ENCODE assay signal across 8 mouse cellular contexts in genomic region chrX:152001182-152001684, GRCm38 (mm10). TPM values are rescaled to one million over a fixed set of nuclear protein-coding genes. Genes with fewer than 3 reads are reported as not detected.
DNase-seq lines count a peak whose midpoint lies in the region; ATAC-seq and TF ChIP-seq lines count a peak whose summit lies in the region.

No protein-coding gene starts in this region.

- no peak for ATAC-seq in lung, postnatal 0 days
- peak; percentile 18; the same call in 1 of the 2 replicates for ATAC-seq in forebrain, embryonic 11.5 days (replicated peaks; ENCODE audit: low FRiP score)
- peak; percentile 16; the same call in 1 of the 2 replicates for ATAC-seq in liver, embryonic 11.5 days (replicated peaks; ENCODE audit: low FRiP score)
- no peak for ATAC-seq in stomach, embryonic 15.5 days (ENCODE audit: insufficient read depth, low FRiP score, low read depth)

- H3K4me3 ChIP-seq in lung, postnatal 0 days (ENCODE audit: low read depth, low read length) = peak overlapping the region; percentile 46
- H3K4me3 ChIP-seq in forebrain, embryonic 11.5 days (ENCODE audit: low read depth, low read length) = peak overlapping the region; percentile 35; the same call in 1 of the 2 replicates
- H3K4me3 ChIP-seq in liver, embryonic 11.5 days (ENCODE audit: low read depth, low read length) = peak overlapping the region; percentile 59
- H3K4me3 ChIP-seq in stomach, embryonic 15.5 days (replicated peaks) = peak overlapping the region; percentile 48

- no peak for TF ChIP-seq CTCF in lung, postnatal 0 days (IDR thresholded peaks at IDR 0.05)

- H3K4me2 ChIP-seq in lung, postnatal 0 days (replicated peaks; ENCODE audit: low read depth, low read length) = peak overlapping the region; percentile 64
- H3K4me2 ChIP-seq in forebrain, embryonic 11.5 days (ENCODE audit: low read depth, low read length, severe bottlenecking) = peak overlapping the region; percentile 42; the same call in 1 of the 2 replicates
- peak overlapping the region; percentile 80 for H3K4me2 ChIP-seq in liver, embryonic 11.5 days
- peak overlapping the region; percentile 56 for H3K4me2 ChIP-seq in stomach, embryonic 15.5 days

- DNase-seq in lung, postnatal 0 days (ENCODE audit: low spot score) = peak; percentile 13
- DNase-seq in lung, postnatal 4 days = no peak
- DNase-seq in forebrain, embryonic 11.5 days (ENCODE audit: low spot score) = no peak
- DNase-seq in liver, embryonic 11.5 days (ENCODE audit: low spot score) = no peak
- DNase-seq in retina, postnatal 1 day = no peak
- no peak for DNase-seq in thymus, postnatal 0 days (ENCODE audit: low spot score)
- no peak for DNase-seq in layer of hippocampus, postnatal 36 days

- no peaks in the 10 kb centered on the region for H3K9me3 ChIP-seq in lung, postnatal 0 days (ENCODE audit: low read length)
- no peaks in the 10 kb centered on the region for H3K9me3 ChIP-seq in forebrain, embryonic 11.5 days (ENCODE audit: control insufficient read depth, low read length)
- no peaks in the 10 kb centered on the region for H3K9me3 ChIP-seq in liver, embryonic 11.5 days (ENCODE audit: control insufficient read depth, low read length)
- no peaks in the 10 kb centered on the region for H3K9me3 ChIP-seq in stomach, embryonic 15.5 days

- H3K36me3 ChIP-seq in lung, postnatal 0 days (ENCODE audit: insufficient read depth, low read length) = no peaks in the 10 kb centered on the region
- H3K36me3 ChIP-seq in forebrain, embryonic 11.5 days (ENCODE audit: control insufficient read depth, insufficient read depth, low read length) = no peaks in the 10 kb centered on the region
- H3K36me3 ChIP-seq in liver, embryonic 11.5 days (ENCODE audit: control insufficient read depth, insufficient read depth, low read length) = peaks cover 2% of the 10 kb centered on the region; the same call in 1 of the 2 replicates
- H3K36me3 ChIP-seq in stomach, embryonic 15.5 days = no peaks in the 10 kb centered on the region

- no peaks in the 10 kb centered on the region for H3K4me1 ChIP-seq in lung, postnatal 0 days (ENCODE audit: insufficient read depth, low read depth, low read length)
- no peaks in the 10 kb centered on the region for H3K4me1 ChIP-seq in forebrain, embryonic 11.5 days (replicated peaks; ENCODE audit: control insufficient read depth, insufficient read depth, low read length)
- no peaks in the 10 kb centered on the region for H3K4me1 ChIP-seq in liver, embryonic 11.5 days (replicated peaks; ENCODE audit: control insufficient read depth, insufficient read depth, low read length)
- H3K4me1 ChIP-seq in stomach, embryonic 15.5 days = no peaks in the 10 kb centered on the region

- no peaks in the 10 kb centered on the region; the same call in 1 of the 2 replicates for H3K27me3 ChIP-seq in lung, postnatal 0 days (replicated peaks; ENCODE audit: insufficient read depth, low read length)
- H3K27me3 ChIP-seq in forebrain, embryonic 11.5 days (ENCODE audit: control insufficient read depth, insufficient read depth, low read length) = peaks cover 27% of the 10 kb centered on the region
- H3K27me3 ChIP-seq in liver, embryonic 11.5 days (replicated peaks; ENCODE audit: control insufficient read depth, insufficient read depth, low read length) = peaks cover 18% of the 10 kb centered on the region
- H3K27me3 ChIP-seq in stomach, embryonic 15.5 days (replicated peaks) = peaks cover 4% of the 10 kb centered on the region; the same call in 1 of the 2 replicates

- peak overlapping the region; percentile 74; the same call in 1 of the 2 replicates for H3K27ac ChIP-seq in lung, postnatal 0 days (ENCODE audit: low read length)
- no peak overlapping the region for H3K27ac ChIP-seq in forebrain, embryonic 11.5 days (ENCODE audit: low read depth, low read length)
- no peak overlapping the region for H3K27ac ChIP-seq in liver, embryonic 11.5 days (ENCODE audit: low read depth, low read length)
- H3K27ac ChIP-seq in stomach, embryonic 15.5 days = no peak overlapping the region

- TF ChIP-seq EP300 in lung, postnatal 0 days (IDR thresholded peaks at IDR 0.05) = no peak

- H3K9ac ChIP-seq in lung, postnatal 0 days (replicated peaks; ENCODE audit: low read depth) = no peak overlapping the region
- peak overlapping the region; percentile 48 for H3K9ac ChIP-seq in forebrain, embryonic 11.5 days (ENCODE audit: low read length)
- peak overlapping the region; percentile 45; the same call in 1 of the 2 replicates for H3K9ac ChIP-seq in liver, embryonic 11.5 days (ENCODE audit: low read depth, low read length)
- no peak overlapping the region for H3K9ac ChIP-seq in stomach, embryonic 15.5 days

- 25% methylated on average over 9 of the region's 9 CpGs for WGBS in lung, postnatal 0 days
- 38% methylated on average over 9 of the region's 9 CpGs for WGBS in forebrain, embryonic 11.5 days
- WGBS in liver, embryonic 11.5 days = 29% methylated on average over 9 of the region's 9 CpGs
- 37% methylated on average over 9 of the region's 9 CpGs for WGBS in stomach, embryonic 15.5 days

RNA-seq across cellular contexts. Expression of gene Hsd17b10, which starts 0.4 kb away (rescaled TPM):
- polyA plus RNA-seq in lung, postnatal 0 days (2015; fragmentation: Nextera tagmentation; extraction: Ambion mirVana) = 119 and 125 TPM in 2 replicates
- polyA plus RNA-seq in forebrain, embryonic 11.5 days (2014; fragmentation: Nextera tagmentation; extraction: Ambion mirVana) = 167 and 168 TPM in 2 replicates
- polyA plus RNA-seq in liver, embryonic 11.5 days (2014; fragmentation: Nextera tagmentation; extraction: Ambion mirVana) = 149 and 152 TPM in 2 replicates
- polyA plus RNA-seq in stomach, embryonic 15.5 days (2015; fragmentation: Nextera tagmentation; extraction: Ambion mirVana) = 180 and 208 TPM in 2 replicates
- 137 and 141 TPM in 2 replicates for polyA plus RNA-seq in thymus, postnatal 0 days (2015; fragmentation: Nextera tagmentation; extraction: Ambion mirVana)
- 10 to 100 TPM; 48.0 to 49.4 TPM for total RNA-seq in layer of hippocampus, postnatal 36 days (2021)

RNA-seq across cellular contexts. Expression of gene Ribc1, which starts 14.9 kb away (rescaled TPM):
- polyA plus RNA-seq in lung, postnatal 0 days (2015; fragmentation: Nextera tagmentation; extraction: Ambion mirVana) = 3.2 and 5.2 TPM in 2 replicates
- polyA plus RNA-seq in forebrain, embryonic 11.5 days (2014; fragmentation: Nextera tagmentation; extraction: Ambion mirVana) = 4.4 and 4.8 TPM in 2 replicates
- polyA plus RNA-seq in liver, embryonic 11.5 days (2014; fragmentation: Nextera tagmentation; extraction: Ambion mirVana) = 4.5 and 5.0 TPM in 2 replicates
- 2.5 and 2.8 TPM in 2 replicates for polyA plus RNA-seq in stomach, embryonic 15.5 days (2015; fragmentation: Nextera tagmentation; extraction: Ambion mirVana)
- 3.1 and 4.5 TPM in 2 replicates for polyA plus RNA-seq in thymus, postnatal 0 days (2015; fragmentation: Nextera tagmentation; extraction: Ambion mirVana)
- total RNA-seq in layer of hippocampus, postnatal 36 days (2021) = under 1 TPM in 1 of 2 experiments, not detected in 1; 0.67 TPM

RNA-seq across cellular contexts. Expression of gene Smc1a, which starts 15.0 kb away (rescaled TPM):
- 44.5 and 49.3 TPM in 2 replicates for polyA plus RNA-seq in lung, postnatal 0 days (2015; fragmentation: Nextera tagmentation; extraction: Ambion mirVana)
- 142 and 144 TPM in 2 replicates for polyA plus RNA-seq in forebrain, embryonic 11.5 days (2014; fragmentation: Nextera tagmentation; extraction: Ambion mirVana)
- 99.0 and 108 TPM in 2 replicates for polyA plus RNA-seq in liver, embryonic 11.5 days (2014; fragmentation: Nextera tagmentation; extraction: Ambion mirVana)
- 92.1 and 102 TPM in 2 replicates for polyA plus RNA-seq in stomach, embryonic 15.5 days (2015; fragmentation: Nextera tagmentation; extraction: Ambion mirVana)
- polyA plus RNA-seq in thymus, postnatal 0 days (2015; fragmentation: Nextera tagmentation; extraction: Ambion mirVana) = 105 and 106 TPM in 2 replicates
- 10 to 100 TPM; 49.0 to 54.6 TPM for total RNA-seq in layer of hippocampus, postnatal 36 days (2021)

Comparison
In these comparisons a context has a peak if more than half of its experiments do, and no peak if none do; other contexts are left out.
1. ATAC-seq: peak in forebrain, embryonic 11.5 days (single experiment) and liver, embryonic 11.5 days (single experiment); none in lung, postnatal 0 days (single experiment) and stomach, embryonic 15.5 days (single experiment).
2. H3K9ac ChIP-seq: peak in forebrain, embryonic 11.5 days (single experiment) and liver, embryonic 11.5 days (single experiment); none in lung, postnatal 0 days (single experiment) and stomach, embryonic 15.5 days (single experiment).
3. Peak in every context shown above with its lines, with median percentiles within 50 percentile points of each other: H3K4me2 ChIP-seq and H3K4me3 ChIP-seq.